Mouse (Mus musculus): Measurements from ENCODE around the gene Mrpl30. TPM values are rescaled to one million over a fixed set of nuclear protein-coding genes. Genes with fewer than 3 reads are reported as not detected.

Gene Mrpl30
- polyA plus RNA-seq, 1 experiment from 2014 or later = 225 TPM

GRCm38 (mm10) chr1:37868640-37869039 is 21.6 kb upstream of the Mrpl30 start:
- ATAC-seq (ENCODE audit: insufficient read depth, low FRiP score) = no peak
- no peak overlapping the region for H3K4me3 ChIP-seq (replicated peaks; ENCODE audit: low read length)
- no peak overlapping the region for H3K9ac ChIP-seq (ENCODE audit: low read length)
- no peaks in the 10 kb centered on the region for H3K9me3 ChIP-seq (replicated peaks; ENCODE audit: control insufficient read depth, low read length)
- no peak overlapping the region for H3K4me2 ChIP-seq (ENCODE audit: low read depth, low read length)
- H3K27ac ChIP-seq (ENCODE audit: low read length) = no peak overlapping the region
- WGBS = 60% methylated on average over 10 of the region's 10 CpGs
- H3K36me3 ChIP-seq (ENCODE audit: control insufficient read depth, insufficient read depth, low read length) = no peaks in the 10 kb centered on the region
- H3K27me3 ChIP-seq (ENCODE audit: control insufficient read depth, insufficient read depth, low read length) = no peaks in the 10 kb centered on the region
- H3K4me1 ChIP-seq (ENCODE audit: control insufficient read depth, insufficient read depth, low read length) = peaks cover 3% of the 10 kb centered on the region

- Histone ChIP-seq H3K4me2 (ENCODE audit: low read depth, low read length) (no peak overlapping the region), H3K27ac (ENCODE audit: low read length) (no peak overlapping the region), H3K9me3 (replicated peaks; ENCODE audit: control insufficient read depth, low read length) (no peaks in the 10 kb centered on the region), H3K9ac (ENCODE audit: low read length) (no peak overlapping the region), H3K4me1 (ENCODE audit: control insufficient read depth, insufficient read depth, low read length) (peaks cover 3% of the 10 kb centered on the region), H3K4me3 (replicated peaks; ENCODE audit: low read length) (no peak overlapping the region), H3K27me3 (ENCODE audit: control insufficient read depth, insufficient read depth, low read length) (no peaks in the 10 kb centered on the region), H3K36me3 (ENCODE audit: control insufficient read depth, insufficient read depth, low read length) (no peaks in the 10 kb centered on the region)
- ATAC-seq (ENCODE audit: insufficient read depth, low FRiP score) = no peak
- 42% methylated on average over 2 of the region's 2 CpGs for WGBS
Measured at GRCm38 (mm10) chr1:37869362-37869761, 20.9 kb upstream of the Mrpl30 start.

DNA sequence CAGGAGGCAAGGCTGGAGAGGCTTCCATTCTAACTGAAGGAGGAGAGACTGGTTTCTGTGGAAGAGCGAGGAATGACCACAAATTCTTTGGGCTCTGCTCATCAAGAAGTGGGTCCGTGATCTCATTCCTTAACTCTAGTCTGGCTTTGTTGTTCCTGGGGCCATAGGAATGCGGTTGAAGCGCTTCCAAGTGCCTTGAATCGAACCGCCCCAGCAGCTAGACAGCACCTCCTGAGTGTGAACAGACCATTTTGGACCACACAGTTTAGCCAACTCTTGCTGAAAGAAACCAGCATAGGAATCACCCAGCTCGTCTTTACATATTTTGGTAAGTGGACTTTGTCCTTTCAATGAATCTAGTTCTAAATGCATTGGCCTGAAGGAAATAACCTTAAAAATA is 18.6 kb upstream of the Mrpl30 start, which contains the start of gene Lipt1:
Lipt1 (plus strand) TSS at position 35 of the 400 bp plus-strand sequence.
- Histone ChIP-seq H3K27ac (ENCODE audit: low read length) (peak within 1 kb of the TSS; percentile 88), H3K9me3 (replicated peaks; ENCODE audit: control insufficient read depth, low read length) (peaks cover 11% of the 10 kb centered on the region), H3K36me3 (ENCODE audit: control insufficient read depth, insufficient read depth, low read length) (peaks cover 20% of the 10 kb centered on the region), H3K4me2 (ENCODE audit: low read depth, low read length) (peak within 1 kb of the TSS; percentile 72), H3K4me1 (ENCODE audit: control insufficient read depth, insufficient read depth, low read length) (peaks cover 3% of the 10 kb centered on the region), H3K27me3 (ENCODE audit: control insufficient read depth, insufficient read depth, low read length) (no peaks in the 10 kb centered on the region), H3K4me3 (replicated peaks; ENCODE audit: low read length) (peak within 1 kb of the TSS; percentile 61), H3K9ac (ENCODE audit: low read length) (peak within 1 kb of the TSS; percentile 70)
- 3% methylated on average over 7 of the region's 7 CpGs for WGBS
- ATAC-seq (ENCODE audit: insufficient read depth, low FRiP score) = peak; percentile 70; the same call in 1 of the 2 replicates

- 5% methylated on average over 33 of the region's 33 CpGs for WGBS
- Histone ChIP-seq H3K27me3 (ENCODE audit: control insufficient read depth, insufficient read depth, low read length) (no peaks in the 10 kb centered on the region), H3K4me1 (ENCODE audit: control insufficient read depth, insufficient read depth, low read length) (peaks cover 3% of the 10 kb centered on the region), H3K27ac (ENCODE audit: low read length) (peak overlapping the region; percentile 88), H3K4me3 (replicated peaks; ENCODE audit: low read length) (peak overlapping the region; percentile 61), H3K9ac (ENCODE audit: low read length) (peak overlapping the region; percentile 70), H3K36me3 (ENCODE audit: control insufficient read depth, insufficient read depth, low read length) (peaks cover 23% of the 10 kb centered on the region), H3K4me2 (ENCODE audit: low read depth, low read length) (peak overlapping the region; percentile 72), H3K9me3 (replicated peaks; ENCODE audit: control insufficient read depth, low read length) (peaks cover 11% of the 10 kb centered on the region)
- ATAC-seq (ENCODE audit: insufficient read depth, low FRiP score) = peak; percentile 94
Measured at GRCm38 (mm10) chr1:37872131-37873067, 17.9 kb upstream of the Mrpl30 start.

- H3K27ac ChIP-seq (ENCODE audit: low read length) = no peak overlapping the region
- H3K4me2 ChIP-seq (ENCODE audit: low read depth, low read length) = peak overlapping the region; percentile 72
- H3K27me3 ChIP-seq (ENCODE audit: control insufficient read depth, insufficient read depth, low read length) = no peaks in the 10 kb centered on the region
- 74% methylated on average over 4 of the region's 4 CpGs for WGBS
- H3K9me3 ChIP-seq (replicated peaks; ENCODE audit: control insufficient read depth, low read length) = peaks cover 11% of the 10 kb centered on the region
- peaks cover 30% of the 10 kb centered on the region for H3K36me3 ChIP-seq (ENCODE audit: control insufficient read depth, insufficient read depth, low read length)
- no peak overlapping the region for H3K9ac ChIP-seq (ENCODE audit: low read length)
- H3K4me3 ChIP-seq (replicated peaks; ENCODE audit: low read length) = peak overlapping the region; percentile 61; the same call in 1 of the 2 replicates
- no peak for ATAC-seq (ENCODE audit: insufficient read depth, low FRiP score)
- peaks cover 3% of the 10 kb centered on the region for H3K4me1 ChIP-seq (ENCODE audit: control insufficient read depth, insufficient read depth, low read length)
Measured at GRCm38 (mm10) chr1:37873157-37873556, 17.1 kb upstream of the Mrpl30 start.

GRCm38 (mm10) chr1:37877736-37878460 is 12.4 kb upstream of the Mrpl30 start:
- Histone ChIP-seq H3K36me3 (ENCODE audit: control insufficient read depth, insufficient read depth, low read length) (peaks cover 34% of the 10 kb centered on the region), H3K9ac (ENCODE audit: low read length) (no peak overlapping the region), H3K27me3 (ENCODE audit: control insufficient read depth, insufficient read depth, low read length) (no peaks in the 10 kb centered on the region), H3K9me3 (replicated peaks; ENCODE audit: control insufficient read depth, low read length) (peaks cover 11% of the 10 kb centered on the region), H3K4me2 (ENCODE audit: low read depth, low read length) (no peak overlapping the region), H3K4me3 (replicated peaks; ENCODE audit: low read length) (no peak overlapping the region), H3K4me1 (ENCODE audit: control insufficient read depth, insufficient read depth, low read length) (peaks cover 3% of the 10 kb centered on the region), H3K27ac (ENCODE audit: low read length) (no peak overlapping the region)
- 94% methylated on average over 13 of the region's 13 CpGs for WGBS
- no peak for ATAC-seq (ENCODE audit: insufficient read depth, low FRiP score)

- WGBS = 88% methylated on average over 4 of the region's 4 CpGs
- Histone ChIP-seq H3K36me3 (ENCODE audit: control insufficient read depth, insufficient read depth, low read length) (peaks cover 10% of the 10 kb centered on the region), H3K4me2 (ENCODE audit: low read depth, low read length) (no peak overlapping the region)
Measured at GRCm38 (mm10) chr1:37883411-37883810, 6.9 kb upstream of the Mrpl30 start.

GRCm38 (mm10) chr1:37884451-37884850 is 5.8 kb upstream of the Mrpl30 start:
- ATAC-seq (ENCODE audit: insufficient read depth, low FRiP score) = no peak
- WGBS = 74% methylated on average over 4 of the region's 4 CpGs
- no peaks in the 10 kb centered on the region for H3K9me3 ChIP-seq (replicated peaks; ENCODE audit: control insufficient read depth, low read length)
- peaks cover 4% of the 10 kb centered on the region; the same call in 1 of the 2 replicates for H3K4me1 ChIP-seq (ENCODE audit: control insufficient read depth, insufficient read depth, low read length)
- H3K4me3 ChIP-seq (replicated peaks; ENCODE audit: low read length) = no peak overlapping the region
- no peak overlapping the region for H3K27ac ChIP-seq (ENCODE audit: low read length)
- no peaks in the 10 kb centered on the region for H3K27me3 ChIP-seq (ENCODE audit: control insufficient read depth, insufficient read depth, low read length)
- H3K36me3 ChIP-seq (ENCODE audit: control insufficient read depth, insufficient read depth, low read length) = peaks cover 7% of the 10 kb centered on the region
- no peak overlapping the region for H3K4me2 ChIP-seq (ENCODE audit: low read depth, low read length)
- no peak overlapping the region for H3K9ac ChIP-seq (ENCODE audit: low read length)

More at GRCm38 (mm10) chr1:37883411-37883810, 6.9 kb upstream of the Mrpl30 start:
- H3K27me3 ChIP-seq (ENCODE audit: control insufficient read depth, insufficient read depth, low read length) = no peaks in the 10 kb centered on the region
- no peak for ATAC-seq (ENCODE audit: insufficient read depth, low FRiP score)
- H3K27ac ChIP-seq (ENCODE audit: low read length) = no peak overlapping the region
- no peaks in the 10 kb centered on the region for H3K4me1 ChIP-seq (ENCODE audit: control insufficient read depth, insufficient read depth, low read length)
- H3K9me3 ChIP-seq (replicated peaks; ENCODE audit: control insufficient read depth, low read length) = no peaks in the 10 kb centered on the region
- no peak overlapping the region for H3K9ac ChIP-seq (ENCODE audit: low read length)
- no peak overlapping the region for H3K4me3 ChIP-seq (replicated peaks; ENCODE audit: low read length)

- Histone ChIP-seq H3K27ac (ENCODE audit: low read length) (peak overlapping the region; percentile 91; the same call in 1 of the 2 replicates), H3K4me2 (ENCODE audit: low read depth, low read length) (peak overlapping the region; percentile 83), H3K9me3 (replicated peaks; ENCODE audit: control insufficient read depth, low read length) (no peaks in the 10 kb centered on the region), H3K4me1 (ENCODE audit: control insufficient read depth, insufficient read depth, low read length) (peaks cover 12% of the 10 kb centered on the region), H3K36me3 (ENCODE audit: control insufficient read depth, insufficient read depth, low read length) (peaks cover 4% of the 10 kb centered on the region), H3K4me3 (replicated peaks; ENCODE audit: low read length) (peak overlapping the region; percentile 75), H3K27me3 (ENCODE audit: control insufficient read depth, insufficient read depth, low read length) (no peaks in the 10 kb centered on the region), H3K9ac (ENCODE audit: low read length) (peak overlapping the region; percentile 79)
- ATAC-seq (ENCODE audit: insufficient read depth, low FRiP score) = no peak
- WGBS = 76% methylated on average over 7 of the region's 7 CpGs
Measured at GRCm38 (mm10) chr1:37889206-37889605, 1.1 kb upstream of the Mrpl30 start.

Data from stomach, embryonic 16.5 days (tissue).